Mouse (Mus musculus): ENCODE results near the gene N4bp2. TPM values are rescaled to one million over a fixed set of nuclear protein-coding genes. Genes with fewer than 3 reads are reported as not detected.

The N4bp2 gene
- 12.2 TPM for polyA plus RNA-seq (2017; shearing (Covaris generic))

GRCm38 (mm10) chr5:65763088-65763915, at the start of gene N4bp2:
N4bp2 (plus strand) TSS chr5:65763521.

GRCm38 (mm10) chr5:65861154-65861944, 98.0 kb downstream of the N4bp2 start, which contains the start of gene Rhoh:
Rhoh (plus strand) TSS chr5:65861213.

Other genes with a start within 250 kb of the N4bp2 start
- gene Smim14, start 226.3 kb upstream of the N4bp2 start, polyA plus RNA-seq (2017; shearing (Covaris generic)), result 188 TPM
- 115 TPM for gene Ube2k, start 226.3 kb upstream of the N4bp2 start, polyA plus RNA-seq (2017; shearing (Covaris generic))
- 45.0 TPM for gene Pds5a, start 65.2 kb upstream of the N4bp2 start, polyA plus RNA-seq (2017; shearing (Covaris generic))
- gene Rhoh, start 97.7 kb downstream of the N4bp2 start, polyA plus RNA-seq (2017; shearing (Covaris generic)), result 596 TPM
- gene Chrna9, start 171.4 kb downstream of the N4bp2 start, polyA plus RNA-seq (2017; shearing (Covaris generic)), result not detected
- not detected for gene 9130230L23Rik, start 240.8 kb downstream of the N4bp2 start, polyA plus RNA-seq (2017; shearing (Covaris generic))